Mouse (Mus musculus) small intestine, adult 2 months (tissue): ENCODE results near the gene Adgrd1. TPM values are rescaled to one million over a fixed set of nuclear protein-coding genes. Genes with fewer than 3 reads are reported as not detected.

Experiments used
- H3K27ac ChIP-seq: fragments of 200-500 bp; 2 replicates; pipeline ENCODE4 v1.5.1; 2012; ENCODE audit warnings: low read depth, low read length, control low read depth, inconsistent platforms; ENCODE audit not compliant: insufficient read depth
- H3K27me3 ChIP-seq: fragments of 200-500 bp; 2 replicates; pipeline ENCODE4 v1.6.1; 2012; ENCODE audit warnings: mild to moderate bottlenecking, moderate library complexity, low read length, inconsistent platforms; ENCODE audit not compliant: control insufficient read depth, insufficient read depth
- H3K36me3 ChIP-seq: fragments of 200-500 bp; 2 replicates; pipeline ENCODE4 v1.6.1; 2012; ENCODE audit warnings: mild to moderate bottlenecking, low read length, control low read depth, inconsistent platforms; ENCODE audit not compliant: control insufficient read depth, insufficient read depth
- H3K4me1 ChIP-seq: fragments of 200-500 bp; 2 replicates; pipeline ENCODE4 v1.6.1; 2012; ENCODE audit warnings: low read length, inconsistent platforms, mixed read lengths; ENCODE audit not compliant: control insufficient read depth, insufficient read depth, insufficient read length
- H3K4me3 ChIP-seq: fragments of 200-500 bp; 2 replicates; pipeline ENCODE4 v1.5.1; 2012; ENCODE audit warnings: low read depth, mild to moderate bottlenecking, control low read depth, inconsistent platforms, low read length, moderate library complexity
- CTCF ChIP-seq: fragments of 200-500 bp; IDR thresholded peaks from 2 replicates; pipeline ENCODE4 v1.5.1; 2012; ENCODE audit warnings: low read depth, mild to moderate bottlenecking, control low read depth, inconsistent platforms, low read length, moderate library complexity, mixed read lengths; ENCODE audit not compliant: insufficient replicate concordance, insufficient read length; ENCODE audit errors: extremely low read depth
- POLR2A ChIP-seq: fragments of 200-500 bp; IDR thresholded peaks from 2 replicates; pipeline ENCODE4 v1.6.1; 2012; ENCODE audit warnings: low read depth, mild to moderate bottlenecking, control low read depth, inconsistent platforms, low read length, moderate library complexity
- WGBS: fragments of 180-500 bp; shearing (Covaris S2); methylation state at CpG from one replicate; pipeline ENCODE4 v1.1.7; 2018; 5-methylcytosine and 5-hydroxymethylcytosine counted together
- polyA plus RNA-seq: library from polyadenylated mRNA; depleted of rRNA; stranded (reverse); fragments of >200 nt; gene quantifications from 2 replicates; pipeline ENCODE4 v1.2.3, GENCODE M21; 2012

Gene Adgrd1
- polyA plus RNA-seq, 1 experiment: 9.0 TPM

GRCm38 (mm10) chr5:129172533-129172932 is 76.0 kb downstream of the Adgrd1 start:
- H3K36me3 ChIP-seq: no peaks in the 10 kb centered on the region
- 84% methylated on average over 6 of the region's 6 CpGs for WGBS

GRCm38 (mm10) chr5:129175925-129176324 is 79.4 kb downstream of the Adgrd1 start:
- Histone ChIP-seq H3K4me1 (no peaks in the 10 kb centered on the region; the same call in 1 of the 2 replicates), H3K4me3 (no peak overlapping the region), H3K27me3 (no peaks in the 10 kb centered on the region), H3K27ac (no peak overlapping the region), H3K36me3 (no peaks in the 10 kb centered on the region)
- 43% methylated on average over 3 of the region's 3 CpGs for WGBS
- no peak for TF ChIP-seq POLR2A
- no peak for TF ChIP-seq CTCF

More at GRCm38 (mm10) chr5:129172533-129172932, 76.0 kb downstream of the Adgrd1 start:
- TF ChIP-seq POLR2A (no peak), CTCF (no peak)
- Histone ChIP-seq H3K27ac (no peak overlapping the region), H3K27me3 (no peaks in the 10 kb centered on the region), H3K4me1 (no peaks in the 10 kb centered on the region), H3K4me3 (no peak overlapping the region)

DNA sequence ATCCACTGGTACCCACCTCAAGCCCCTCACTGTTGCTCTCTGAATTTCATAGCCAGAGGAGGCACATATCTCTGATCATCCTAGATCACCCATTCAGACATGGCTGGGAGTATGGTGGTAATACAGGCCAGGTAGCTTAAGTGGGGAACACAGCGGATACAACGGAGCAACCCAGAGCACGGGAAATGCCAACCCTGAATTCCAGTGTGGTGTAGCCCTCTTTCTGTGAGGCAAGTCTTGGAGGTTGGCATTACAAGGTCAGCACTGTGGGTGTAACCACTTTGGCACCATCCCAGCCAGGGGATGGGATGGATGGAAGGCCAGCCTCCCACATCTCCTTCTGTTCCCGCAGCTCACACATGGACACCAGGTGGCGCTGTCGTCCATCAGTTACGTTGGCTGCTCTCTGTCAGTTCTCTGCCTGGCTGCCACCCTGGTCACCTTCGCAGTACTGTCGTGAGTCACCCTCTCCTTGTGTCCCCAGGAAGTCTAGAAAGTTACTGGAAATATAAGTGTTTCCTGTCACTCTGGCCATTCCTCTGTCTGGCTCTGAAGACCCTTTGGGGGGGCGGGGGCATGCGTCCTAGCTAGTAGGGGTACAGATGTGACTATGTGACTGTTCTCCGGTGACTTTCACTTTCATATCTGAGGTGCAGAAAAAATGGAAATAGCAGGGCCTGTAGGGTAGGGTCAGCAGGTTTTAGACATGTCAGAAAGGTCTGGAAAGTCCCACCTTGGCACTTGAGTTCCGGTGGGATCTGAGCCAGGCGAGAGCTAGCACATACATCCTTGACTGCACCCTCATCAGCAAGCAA is 81.4 kb downstream of the Adgrd1 start:
- Histone ChIP-seq H3K4me1 (no peaks in the 10 kb centered on the region; the same call in 1 of the 2 replicates), H3K36me3 (no peaks in the 10 kb centered on the region), H3K4me3 (peak overlapping the region; percentile 52; the same call in 1 of the 2 replicates), H3K27me3 (no peaks in the 10 kb centered on the region), H3K27ac (no peak overlapping the region)
- TF ChIP-seq CTCF: peak; percentile 93
- TF ChIP-seq POLR2A: no peak
- WGBS: 37% methylated on average over 14 of the region's 14 CpGs

- Histone ChIP-seq H3K27me3 (no peaks in the 10 kb centered on the region), H3K4me1 (no peaks in the 10 kb centered on the region; the same call in 1 of the 2 replicates), H3K27ac (no peak overlapping the region), H3K36me3 (no peaks in the 10 kb centered on the region), H3K4me3 (no peak overlapping the region)
- whole genome bisulfite sequencing: 84% methylated on average over 6 of the region's 6 CpGs
- TF ChIP-seq CTCF (no peak), POLR2A (no peak)
Measured at GRCm38 (mm10) chr5:129179356-129179755, 82.8 kb downstream of the Adgrd1 start.

DNA sequence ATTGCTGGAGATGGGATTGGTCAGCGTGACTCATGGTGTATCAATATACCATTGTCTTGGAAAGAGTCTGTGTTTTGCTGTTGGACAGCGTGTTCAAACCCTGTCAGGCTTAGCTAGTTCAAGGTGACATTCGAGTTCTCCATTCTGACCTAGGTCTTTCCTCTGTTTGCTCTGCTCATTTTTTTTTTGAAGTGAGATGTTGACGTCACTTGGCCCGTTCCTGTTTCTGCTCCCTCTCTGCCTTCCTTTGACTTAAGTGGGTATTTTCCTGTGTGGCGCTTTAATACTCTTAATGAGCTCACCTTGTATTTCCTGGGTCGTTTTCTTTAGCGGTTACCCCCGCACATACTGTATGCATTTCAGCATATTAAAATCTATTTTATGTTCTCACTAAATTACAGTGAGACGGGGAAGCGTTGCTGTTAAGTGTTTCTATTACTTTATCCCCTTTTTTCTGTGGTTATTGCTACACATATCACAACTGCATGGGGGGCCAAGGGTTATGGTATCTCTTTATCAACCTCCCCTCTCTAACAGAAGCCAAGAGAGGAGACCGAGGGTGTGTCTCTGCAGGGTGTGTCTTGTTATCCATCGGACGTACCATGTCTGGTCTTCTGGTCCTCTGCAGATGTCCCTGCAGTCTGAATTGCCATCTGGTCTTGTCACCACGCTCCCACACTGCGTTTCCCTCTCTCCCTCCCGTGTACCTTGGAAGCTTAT is 83.6 kb downstream of the Adgrd1 start:
- WGBS: 58% methylated on average over 17 of the region's 17 CpGs
- Histone ChIP-seq H3K4me1 (no peaks in the 10 kb centered on the region; the same call in 1 of the 2 replicates), H3K4me3 (no peak overlapping the region), H3K36me3 (no peaks in the 10 kb centered on the region), H3K27ac (no peak overlapping the region), H3K27me3 (no peaks in the 10 kb centered on the region)
- no peak for TF ChIP-seq POLR2A
- no peak for TF ChIP-seq CTCF

DNA sequence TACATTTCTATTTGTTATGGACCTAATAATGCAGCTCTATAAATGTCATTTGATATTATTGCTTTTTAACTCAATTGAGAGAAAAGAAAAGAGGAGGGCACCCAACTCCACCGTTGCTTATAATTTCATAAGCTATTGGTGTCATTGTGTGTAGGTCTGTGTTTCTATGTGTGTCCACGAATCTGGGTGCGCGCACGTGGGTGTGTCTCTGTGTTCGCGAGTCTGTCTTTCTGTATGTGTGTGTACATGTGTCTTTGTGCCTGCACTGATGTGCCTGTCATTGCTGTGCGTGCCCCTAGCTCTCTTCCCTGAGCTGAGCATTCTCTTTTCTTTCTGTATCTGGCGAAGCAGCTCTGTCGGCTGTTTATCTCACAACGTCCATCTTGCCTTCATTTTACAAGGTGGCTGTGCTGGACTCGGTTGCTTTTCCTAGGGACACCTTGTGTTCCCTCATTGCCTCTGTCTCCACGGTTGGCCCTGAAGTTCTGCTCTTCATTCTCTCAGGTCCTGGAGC is 84.2 kb downstream of the Adgrd1 start:
- H3K4me1 ChIP-seq: no peaks in the 10 kb centered on the region; the same call in 1 of the 2 replicates
- no peak overlapping the region for H3K27ac ChIP-seq
- H3K27me3 ChIP-seq: no peaks in the 10 kb centered on the region
- no peaks in the 10 kb centered on the region for H3K36me3 ChIP-seq
- no peak for TF ChIP-seq POLR2A
- TF ChIP-seq CTCF: no peak
- 71% methylated on average over 13 of the region's 13 CpGs for WGBS
- no peak overlapping the region for H3K4me3 ChIP-seq

GRCm38 (mm10) chr5:129181450-129181849 is 84.9 kb downstream of the Adgrd1 start:
- no peak for TF ChIP-seq CTCF
- TF ChIP-seq POLR2A: no peak
- H3K36me3 ChIP-seq: no peaks in the 10 kb centered on the region
- no peak overlapping the region for H3K4me3 ChIP-seq
- WGBS: 52% methylated on average over 5 of the region's 5 CpGs
- H3K4me1 ChIP-seq: no peaks in the 10 kb centered on the region; the same call in 1 of the 2 replicates
- H3K27me3 ChIP-seq: no peaks in the 10 kb centered on the region
- H3K27ac ChIP-seq: no peak overlapping the region
